Mouse (Mus musculus): ENCODE results near the gene Parn.
A peak's percentile ranks its signal among the peaks of the same experiment; 100 is the strongest.

The Parn gene

DNA sequence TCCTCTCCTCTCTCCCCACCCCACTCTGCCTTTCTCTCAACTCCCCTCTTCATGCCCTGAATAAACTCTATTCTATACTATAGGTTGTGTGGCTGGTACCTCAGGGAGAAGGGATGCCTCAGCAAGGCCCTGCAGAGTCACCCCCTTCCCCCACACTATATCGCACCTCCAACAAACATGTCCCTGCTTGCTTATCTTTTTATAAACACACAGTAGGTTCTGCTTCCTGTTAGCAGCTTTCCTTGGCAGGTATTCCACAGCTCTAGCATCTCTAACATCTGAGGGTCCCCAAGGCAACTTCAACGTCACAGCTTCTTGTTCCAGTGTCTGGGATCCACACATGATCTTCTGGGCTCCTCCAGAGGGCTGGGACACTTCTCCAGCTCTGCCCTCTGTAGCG, 117.3 kb downstream of the Parn start:
- no peak for DNase-seq

- DNase-seq: no peak
Observed at GRCm38 (mm10) chr16:13549976-13550375, 118.0 kb downstream of the Parn start.

- DNase-seq: peak; percentile 64
Observed at GRCm38 (mm10) chr16:13541816-13542215, 126.2 kb downstream of the Parn start.

DNA sequence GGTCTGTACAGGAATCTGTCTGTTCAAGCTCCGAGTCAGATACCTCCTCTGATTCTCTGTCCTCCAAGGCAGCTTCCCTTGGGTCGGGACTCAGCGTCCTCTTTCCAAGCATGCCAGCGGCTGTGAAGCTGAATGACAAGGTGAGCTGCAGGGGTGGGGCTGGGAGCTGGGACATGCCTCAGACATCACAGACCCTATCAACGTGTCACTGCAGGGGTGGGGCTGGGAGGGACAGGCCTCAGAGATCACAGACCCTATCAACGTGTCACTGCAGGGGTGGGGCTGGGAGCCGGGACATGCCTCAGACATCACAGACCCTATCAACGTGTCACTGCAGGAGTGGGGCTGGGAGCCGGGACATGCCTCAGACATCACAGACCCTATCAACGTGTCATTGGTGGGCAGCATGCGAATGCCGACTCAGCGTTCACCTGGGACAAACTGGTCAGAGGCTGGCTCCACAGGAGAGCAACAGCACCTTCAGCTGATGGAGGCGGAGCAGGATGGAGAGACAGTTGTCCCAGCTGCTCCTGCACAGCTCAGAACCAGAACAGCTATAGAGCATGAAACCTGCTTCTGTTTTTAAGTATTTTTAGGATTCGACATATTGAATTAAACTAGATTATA, 126.7 kb downstream of the Parn start:
- DNase-seq: no peak

GRCm38 (mm10) chr16:13538933-13539648, 128.9 kb downstream of the Parn start:
- peak; percentile 44 for DNase-seq

- peak; percentile 36 for DNase-seq
Observed at GRCm38 (mm10) chr16:13538213-13538932, 129.6 kb downstream of the Parn start.

DNA sequence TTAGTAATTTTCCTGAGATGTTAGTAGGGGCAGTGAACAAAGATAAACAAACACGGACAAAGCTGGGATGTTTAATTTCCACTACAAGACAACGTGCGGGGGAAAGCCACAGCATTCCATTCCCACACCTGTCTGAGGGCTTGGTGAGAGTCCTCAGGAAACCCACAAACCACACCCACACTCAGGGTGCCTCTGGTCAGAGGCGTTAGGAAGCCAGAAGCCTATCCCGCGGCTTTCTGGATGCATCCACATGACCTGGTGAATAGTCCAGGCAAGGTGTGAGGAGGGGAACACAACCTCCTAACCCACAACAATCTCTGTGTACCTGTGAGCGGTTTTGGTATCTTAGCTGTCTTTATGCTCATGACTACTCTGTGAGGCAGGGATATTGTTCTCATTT, 131.6 kb downstream of the Parn start:
- peak; percentile 30 for DNase-seq

DNA sequence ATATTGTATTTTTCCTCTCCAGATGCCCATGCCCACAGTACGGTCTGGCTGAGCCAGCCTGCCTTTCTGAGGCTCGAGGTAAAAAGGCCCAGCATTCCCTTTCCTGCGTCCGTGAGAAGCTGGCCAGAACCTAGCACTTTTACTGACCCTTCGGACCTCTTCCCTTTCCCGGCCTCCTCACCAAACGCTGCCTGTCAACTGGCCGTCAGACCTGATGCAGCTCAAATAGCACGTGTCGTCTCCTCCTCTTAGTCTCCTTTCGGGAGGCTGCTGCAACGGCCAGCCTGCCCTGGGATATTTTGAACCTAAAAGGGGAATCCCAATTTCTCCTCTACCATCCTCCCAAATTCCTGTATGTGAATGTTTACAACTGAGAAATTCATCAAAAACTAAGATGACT, 132.1 kb downstream of the Parn start:
- no peak for DNase-seq

- DNase-seq: peak; percentile 63
Observed at GRCm38 (mm10) chr16:13532840-13533239, 135.1 kb downstream of the Parn start.

- no peak for DNase-seq
Observed at GRCm38 (mm10) chr16:13531279-13531678, 136.7 kb downstream of the Parn start.

- DNase-seq: peak; percentile 32
Observed at GRCm38 (mm10) chr16:13521359-13521758, 146.6 kb downstream of the Parn start.

GRCm38 (mm10) chr16:13520301-13520700, 147.7 kb downstream of the Parn start:
- no peak for DNase-seq

DNA sequence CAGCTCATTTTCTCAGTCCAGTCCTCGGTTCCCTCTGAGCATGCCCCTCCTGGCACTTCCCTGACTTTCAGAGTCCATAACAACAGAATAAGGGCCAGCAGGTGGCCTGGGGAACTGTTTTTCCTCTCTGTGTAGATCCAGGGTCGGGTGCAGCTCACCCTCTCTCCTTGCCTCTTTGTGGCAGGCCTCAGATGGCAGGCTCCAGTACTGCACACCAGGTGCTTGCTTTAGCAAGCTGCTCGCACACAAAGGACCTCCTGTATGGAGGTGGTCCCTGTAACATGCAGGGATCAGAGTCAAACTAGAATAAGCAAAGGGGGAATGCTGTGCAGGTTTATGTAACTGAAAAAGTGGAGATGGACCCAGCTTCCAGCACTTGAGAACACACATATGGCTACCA, 151.8 kb downstream of the Parn start:
- no peak for DNase-seq

DNA sequence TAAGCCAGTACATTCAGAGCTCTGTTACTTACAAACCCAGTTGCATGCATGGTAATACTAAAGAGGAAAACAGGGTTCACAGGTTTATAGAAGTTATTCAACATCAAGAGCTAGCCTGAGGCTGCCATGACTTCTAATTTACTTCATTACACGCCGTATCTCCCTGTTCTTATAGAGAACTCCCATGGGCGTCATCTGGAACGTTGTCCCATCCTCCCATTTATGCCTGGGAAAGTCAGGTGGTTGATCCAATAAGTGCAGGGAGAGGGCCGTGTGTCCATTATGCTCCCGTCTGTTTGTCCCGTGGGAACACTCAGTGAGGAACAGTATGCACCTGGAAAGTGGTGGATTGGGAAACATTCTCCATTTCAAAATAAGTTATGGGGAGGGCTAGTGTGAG, 152.4 kb downstream of the Parn start:
- no peak for DNase-seq

GRCm38 (mm10) chr16:13505055-13505454, 162.9 kb downstream of the Parn start:
- peak; percentile 50 for DNase-seq

DNA sequence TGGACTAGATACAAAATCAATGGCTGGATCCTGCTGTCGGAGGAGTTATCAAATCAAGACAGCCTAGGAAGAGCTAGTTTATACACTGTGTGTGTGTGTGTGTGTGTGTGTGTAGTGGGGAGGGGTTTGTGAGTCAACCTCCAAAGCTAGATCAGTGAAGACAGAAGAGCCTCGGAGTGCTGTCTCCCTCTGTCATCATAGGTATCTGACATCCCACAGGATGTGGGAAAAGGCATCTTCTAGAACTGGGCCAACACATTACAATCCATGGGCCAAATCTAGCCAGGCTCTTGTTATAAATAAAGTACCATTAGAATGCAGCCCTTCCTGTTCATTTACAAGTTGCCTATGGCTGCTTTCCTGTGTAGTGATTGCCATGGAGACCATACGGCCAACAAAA, 163.5 kb downstream of the Parn start:
- no peak for DNase-seq

DNA sequence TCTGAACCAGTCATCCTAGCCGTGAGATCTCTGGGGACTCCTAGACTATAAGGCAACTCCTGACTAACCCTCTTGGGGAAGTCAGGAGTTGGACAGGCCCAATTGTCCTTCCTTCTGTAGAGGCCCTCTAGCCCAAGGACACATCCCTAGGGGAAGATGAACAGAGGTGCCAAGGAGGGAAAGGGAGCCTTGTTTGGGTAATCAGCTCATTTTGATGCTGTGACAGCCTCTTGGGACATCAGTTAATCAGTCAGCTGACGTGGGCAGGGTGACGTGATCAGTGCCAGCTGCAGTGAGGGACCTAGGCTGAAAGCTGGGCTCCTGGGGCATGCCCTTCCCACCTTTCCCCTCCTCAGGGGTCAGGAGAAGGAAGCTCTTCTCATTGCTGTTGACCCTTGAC, 169.0 kb downstream of the Parn start:
- no peak for DNase-seq

DNA sequence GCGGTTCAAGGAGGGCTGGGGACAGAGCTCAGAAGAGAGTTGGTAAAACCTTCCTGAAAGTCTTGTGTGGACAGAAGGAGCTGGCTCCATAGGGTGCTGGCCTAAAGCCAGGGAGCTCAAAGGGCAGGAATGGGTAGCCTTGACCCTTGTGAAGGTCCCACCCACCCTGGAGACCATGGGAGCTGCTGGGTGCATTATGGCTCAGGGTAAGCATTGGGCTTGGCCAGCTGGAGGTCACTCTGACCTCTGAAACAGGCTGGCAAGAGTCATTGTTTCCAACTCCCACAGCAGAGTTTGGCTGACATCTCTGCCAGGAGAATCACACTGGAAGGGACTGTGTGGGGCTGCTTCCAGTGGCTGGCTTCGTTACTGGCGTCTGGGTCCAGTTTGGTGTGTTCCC, 174.0 kb downstream of the Parn start:
- peak; percentile 38 for DNase-seq

GRCm38 (mm10) chr16:13492996-13493395, 175.0 kb downstream of the Parn start:
- no peak for DNase-seq

DNA sequence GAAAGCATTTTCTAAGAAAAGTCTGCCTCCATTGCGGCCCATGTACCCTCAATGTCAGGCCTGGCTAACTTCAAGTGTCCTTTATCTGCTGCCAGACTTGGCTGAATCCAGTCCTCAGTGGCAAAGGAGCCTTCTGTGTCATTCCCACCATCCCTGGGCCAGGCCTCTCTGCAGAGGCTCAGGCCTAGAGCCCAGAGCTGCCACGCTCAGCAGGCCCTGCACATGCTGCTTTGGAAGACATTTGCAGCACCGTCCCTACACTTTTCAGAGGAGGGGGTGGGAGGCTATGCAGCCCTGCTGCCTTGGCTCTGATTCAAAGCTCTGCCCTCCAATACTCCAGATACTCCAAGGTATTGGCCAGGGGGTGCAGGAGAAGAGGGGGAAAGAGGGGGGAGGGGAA, 176.2 kb downstream of the Parn start:
- DNase-seq: no peak
